Mouse (Mus musculus): ENCODE measurements around the gene Rfx7.

Gene Rfx7

GRCm38 (mm10) chr9:72531996-72532380 is at the start of gene Rfx7:
TSS of gene Rfx7 (plus strand) at chr9:72532240.
- peak; percentile 83 for DNase-seq

- no peak for DNase-seq
Measured at GRCm38 (mm10) chr9:72488523-72488922, 43.5 kb upstream of the Rfx7 start.

- DNase-seq, result no peak
Measured at GRCm38 (mm10) chr9:72489131-72489530, 42.9 kb upstream of the Rfx7 start.

- peak; percentile 90 for DNase-seq
Measured at GRCm38 (mm10) chr9:72491559-72492193, 40.4 kb upstream of the Rfx7 start.

- DNase-seq, result no peak
Measured at GRCm38 (mm10) chr9:72492194-72492565, 39.9 kb upstream of the Rfx7 start, which contains the start of gene Tex9. TSS of gene Tex9 (minus strand) at chr9:72492212.

- no peak for DNase-seq
Measured at GRCm38 (mm10) chr9:72493465-72493864, 38.6 kb upstream of the Rfx7 start.

- no peak for DNase-seq
Measured at GRCm38 (mm10) chr9:72493984-72494685, 37.9 kb upstream of the Rfx7 start.

- no peak for DNase-seq
Measured at GRCm38 (mm10) chr9:72496691-72497090, 35.3 kb upstream of the Rfx7 start.

GRCm38 (mm10) chr9:72497171-72497570 is 34.9 kb upstream of the Rfx7 start:
- DNase-seq, result no peak

GRCm38 (mm10) chr9:72512229-72512981 is 19.6 kb upstream of the Rfx7 start:
- no peak for DNase-seq

GRCm38 (mm10) chr9:72515366-72515765 is 16.7 kb upstream of the Rfx7 start:
- no peak for DNase-seq

GRCm38 (mm10) chr9:72519246-72519645 is 12.8 kb upstream of the Rfx7 start:
- DNase-seq, result no peak

GRCm38 (mm10) chr9:72520849-72521248 is 11.2 kb upstream of the Rfx7 start:
- peak; percentile 25 for DNase-seq

GRCm38 (mm10) chr9:72526091-72526490 is 5.9 kb upstream of the Rfx7 start:
- no peak for DNase-seq

- peak; percentile 88 for DNase-seq
Measured at GRCm38 (mm10) chr9:72530237-72530636, 1.8 kb upstream of the Rfx7 start.

- DNase-seq, result no peak
Measured at GRCm38 (mm10) chr9:72530824-72531223, 1.2 kb upstream of the Rfx7 start.

GRCm38 (mm10) chr9:72531291-72531995 is 597 bp upstream of the Rfx7 start:
- DNase-seq, result peak; percentile 89

- DNase-seq, result peak; percentile 38
Measured at GRCm38 (mm10) chr9:72532381-72533088, 495 bp downstream of the Rfx7 start.

- DNase-seq, result no peak
Measured at GRCm38 (mm10) chr9:72533089-72533415, 1.0 kb downstream of the Rfx7 start.

- DNase-seq, result no peak
Measured at GRCm38 (mm10) chr9:72534985-72535384, 2.9 kb downstream of the Rfx7 start.

GRCm38 (mm10) chr9:72535394-72535793 is 3.4 kb downstream of the Rfx7 start:
- no peak for DNase-seq

- no peak for DNase-seq
Measured at GRCm38 (mm10) chr9:72537086-72537485, 5.0 kb downstream of the Rfx7 start.

- DNase-seq, result no peak
Measured at GRCm38 (mm10) chr9:72543590-72543989, 11.6 kb downstream of the Rfx7 start.

Data from right cerebral cortex, adult 18-20 months (tissue).